Mouse (Mus musculus): Measurements from ENCODE around the gene Olfr539. TPM values are rescaled to one million over a fixed set of nuclear protein-coding genes. Genes with fewer than 3 reads are reported as not detected.
A peak's percentile ranks its signal among the peaks of the same experiment; 100 is the strongest.
"Not testable (repeated sequence)": the region's sequence is repeated elsewhere in the genome, so short reads cannot be mapped to it uniquely, and the experiment has no call there.

The Olfr539 gene
- polyA plus RNA-seq (2016; fragmentation: Nextera tagmentation; extraction: Ambion mirVana), result not detected in 2 replicates

DNA sequence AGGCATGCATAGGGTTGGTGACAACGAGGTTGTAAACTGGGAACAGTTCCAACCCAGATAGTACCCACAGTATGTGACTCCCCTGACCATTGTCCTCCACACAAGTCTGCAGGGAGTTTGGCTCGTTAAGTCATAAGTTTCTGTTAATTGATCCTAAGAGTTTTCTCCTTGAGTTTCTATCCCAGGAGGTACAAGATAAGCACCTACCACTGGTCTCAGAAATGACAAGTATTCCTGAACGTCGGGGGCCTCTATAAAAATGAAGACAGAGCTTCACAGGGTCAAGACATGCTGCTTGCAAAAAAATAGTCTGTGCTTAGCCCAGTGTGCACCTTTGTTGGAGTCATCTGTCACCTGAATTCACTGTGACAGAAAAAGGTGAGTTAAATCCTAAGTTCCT, at the start of gene Olfr539:
Gene Olfr539, plus strand, starts transcription at position 301 of the 400 bp plus-strand sequence.
- Histone ChIP-seq H3K4me2 (replicated peaks) (no peak within 1 kb of the TSS), H3K9me3 (no peaks in the 10 kb centered on the region), H3K36me3 (no peaks in the 10 kb centered on the region), H3K4me1 (no peaks in the 10 kb centered on the region), H3K9ac (replicated peaks) (no peak within 1 kb of the TSS), H3K27ac (replicated peaks) (no peak within 1 kb of the TSS), H3K27me3 (no peaks in the 10 kb centered on the region), H3K4me3 (no peak within 1 kb of the TSS)
- WGBS, result 80% methylated on average over 4 of the region's 4 CpGs
- ATAC-seq (ENCODE audit: low FRiP score, low read depth), result no peak

DNA sequence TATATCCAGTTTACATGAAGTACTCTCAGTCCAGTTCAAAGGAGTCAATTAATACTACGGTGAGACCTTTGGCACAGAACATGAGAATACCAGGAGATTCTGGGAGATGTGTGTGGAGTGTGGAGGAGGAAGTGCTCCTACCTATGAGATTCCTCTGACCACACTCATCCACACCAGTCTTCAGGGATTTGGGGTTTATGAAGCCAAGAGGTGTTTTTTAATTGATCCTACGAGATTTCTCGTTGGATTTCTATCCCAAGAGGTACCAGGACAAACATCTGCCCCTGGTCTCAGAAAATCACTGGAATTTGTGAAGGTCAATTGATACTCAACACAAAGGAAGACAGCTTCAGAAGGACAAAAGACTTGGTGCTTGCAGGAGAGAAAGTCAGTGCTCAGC, 31.1 kb upstream of the Olfr539 start, which contains the start of gene Olfr61:
Gene Olfr61, plus strand, starts transcription at position 301 of the 400 bp plus-strand sequence.
- H3K36me3 ChIP-seq; H3K27ac ChIP-seq (replicated peaks); H3K4me2 ChIP-seq (replicated peaks); H3K27me3 ChIP-seq; H3K4me1 ChIP-seq; H3K9me3 ChIP-seq; H3K4me3 ChIP-seq; H3K9ac ChIP-seq (replicated peaks); ATAC-seq (ENCODE audit: low FRiP score, low read depth): not testable (repeated sequence)
- WGBS, result 87% methylated on average over 3 of the region's 3 CpGs

DNA sequence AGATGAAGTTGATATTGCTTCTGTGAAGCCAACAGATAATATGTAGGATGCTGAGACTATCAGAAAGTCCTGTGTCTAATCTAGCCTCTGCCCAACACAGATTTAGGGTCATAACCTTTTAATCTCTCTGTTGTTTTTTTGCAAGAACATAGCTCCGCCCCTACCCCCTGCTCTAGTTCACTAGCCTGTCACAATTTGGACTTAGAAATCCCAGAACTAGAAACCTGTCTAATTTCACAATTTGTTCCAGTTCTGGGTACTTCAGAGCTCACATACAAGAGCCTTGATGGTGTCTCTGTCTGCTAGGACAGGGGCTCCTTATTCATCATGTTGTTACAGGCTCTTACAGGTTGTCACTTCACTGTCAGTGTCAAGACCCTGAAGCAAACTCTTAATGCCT, 29.2 kb upstream of the Olfr539 start:
- Histone ChIP-seq H3K27me3 (no peaks in the 10 kb centered on the region), H3K27ac (replicated peaks) (no peak overlapping the region), H3K9ac (replicated peaks) (no peak overlapping the region), H3K4me3 (no peak overlapping the region), H3K4me1 (no peaks in the 10 kb centered on the region), H3K9me3 (no peaks in the 10 kb centered on the region), H3K36me3 (no peaks in the 10 kb centered on the region), H3K4me2 (replicated peaks) (no peak overlapping the region)
- 63% methylated on average over 1 of the region's 1 CpGs for WGBS
- no peak for ATAC-seq (ENCODE audit: low FRiP score, low read depth)

DNA sequence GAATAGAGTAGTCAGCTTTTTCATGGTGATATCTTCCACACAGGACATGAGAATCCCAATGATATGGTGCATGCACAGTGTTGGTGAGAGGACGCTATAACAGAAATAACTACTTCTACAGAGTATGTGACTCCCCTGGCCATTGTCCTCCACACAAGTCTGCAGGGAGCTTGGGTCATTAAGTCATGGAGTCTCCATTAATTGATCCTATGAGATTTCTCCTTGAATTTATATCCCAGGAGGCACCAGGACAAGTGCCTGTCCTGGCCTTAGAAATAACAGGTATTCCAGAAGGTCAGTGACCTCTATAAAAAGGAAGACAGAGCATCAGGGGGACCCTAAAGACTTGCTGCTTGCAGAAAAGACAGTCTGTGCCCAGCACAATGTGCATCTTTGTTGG, 13.6 kb upstream of the Olfr539 start, which contains the start of gene Olfr53:
Gene Olfr53, plus strand, starts transcription at position 301 of the 400 bp plus-strand sequence.
- no peak within 1 kb of the TSS for H3K27ac ChIP-seq (replicated peaks)
- WGBS, result 97% methylated on average over 1 of the region's 1 CpGs
- H3K9ac ChIP-seq (replicated peaks), result no peak within 1 kb of the TSS
- H3K9me3 ChIP-seq, result no peaks in the 10 kb centered on the region
- no peaks in the 10 kb centered on the region for H3K27me3 ChIP-seq
- ATAC-seq (ENCODE audit: low FRiP score, low read depth), result no peak
- H3K4me2 ChIP-seq (replicated peaks), result no peak within 1 kb of the TSS
- no peaks in the 10 kb centered on the region for H3K4me1 ChIP-seq
- no peaks in the 10 kb centered on the region for H3K36me3 ChIP-seq
- no peak within 1 kb of the TSS for H3K4me3 ChIP-seq

DNA sequence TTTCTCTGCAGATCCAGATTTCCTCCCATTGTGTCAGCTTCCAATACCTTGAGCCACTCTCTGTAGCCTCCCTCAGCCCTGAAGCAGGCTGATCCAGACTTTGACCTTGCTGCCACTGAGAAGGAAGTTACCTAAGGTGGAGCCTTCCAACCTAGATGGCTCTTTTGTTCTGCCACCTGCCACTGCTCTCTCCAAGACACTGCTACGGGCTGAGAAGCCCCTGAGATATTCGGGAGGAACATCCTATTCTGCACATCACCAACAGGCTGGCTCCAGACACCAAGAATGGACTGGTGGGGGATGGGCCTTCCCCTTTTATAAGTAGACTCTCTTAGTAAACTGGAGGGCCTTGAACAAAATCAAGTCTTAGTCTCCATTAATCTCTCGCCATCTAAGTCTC, 11.0 kb downstream of the Olfr539 start:
- peaks cover 10% of the 10 kb centered on the region; the same call in 1 of the 2 replicates for H3K9me3 ChIP-seq
- not testable (repeated sequence) for ATAC-seq (ENCODE audit: low FRiP score, low read depth); H3K36me3 ChIP-seq; H3K4me2 ChIP-seq (replicated peaks); H3K4me1 ChIP-seq; H3K4me3 ChIP-seq; H3K27me3 ChIP-seq; H3K9ac ChIP-seq (replicated peaks); H3K27ac ChIP-seq (replicated peaks)
- 89% methylated on average over 3 of the region's 3 CpGs for WGBS

DNA sequence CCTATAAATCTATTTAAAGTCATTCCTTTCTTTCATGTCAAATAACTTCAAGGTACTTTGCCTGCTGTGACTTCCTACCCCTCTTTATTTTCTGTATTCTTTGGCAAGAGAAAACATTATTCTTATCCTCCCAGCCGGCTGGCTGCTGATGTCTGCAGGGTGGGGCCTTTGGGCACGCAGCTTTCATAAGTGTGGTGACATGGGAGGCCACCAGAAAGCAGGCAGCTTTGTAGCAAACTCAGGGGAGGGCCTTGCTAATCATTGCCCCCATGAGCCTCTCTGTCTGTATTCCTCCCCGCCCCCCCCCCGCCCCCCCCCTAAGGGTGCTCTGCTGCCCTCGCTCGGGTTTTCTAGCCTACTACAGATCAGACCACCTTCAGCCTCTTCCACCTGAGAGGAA, 16.1 kb downstream of the Olfr539 start:
- peak overlapping the region; percentile 38 for H3K4me2 ChIP-seq (replicated peaks)
- H3K9me3 ChIP-seq, result peaks cover 15% of the 10 kb centered on the region; the same call in 1 of the 2 replicates
- no peaks in the 10 kb centered on the region for H3K36me3 ChIP-seq
- H3K9ac ChIP-seq (replicated peaks), result no peak overlapping the region
- 5% methylated on average over 4 of the region's 6 CpGs for WGBS
- H3K27me3 ChIP-seq, result no peaks in the 10 kb centered on the region
- 0 out of 2 replicates have a peak, but pooled peaks cover 5% of the 10 kb centered on the region for H3K4me1 ChIP-seq
- peak; percentile 52; the same call in 1 of the 2 replicates for ATAC-seq (ENCODE audit: low FRiP score, low read depth)
- no peak overlapping the region for H3K4me3 ChIP-seq
- H3K27ac ChIP-seq (replicated peaks), result no peak overlapping the region

DNA sequence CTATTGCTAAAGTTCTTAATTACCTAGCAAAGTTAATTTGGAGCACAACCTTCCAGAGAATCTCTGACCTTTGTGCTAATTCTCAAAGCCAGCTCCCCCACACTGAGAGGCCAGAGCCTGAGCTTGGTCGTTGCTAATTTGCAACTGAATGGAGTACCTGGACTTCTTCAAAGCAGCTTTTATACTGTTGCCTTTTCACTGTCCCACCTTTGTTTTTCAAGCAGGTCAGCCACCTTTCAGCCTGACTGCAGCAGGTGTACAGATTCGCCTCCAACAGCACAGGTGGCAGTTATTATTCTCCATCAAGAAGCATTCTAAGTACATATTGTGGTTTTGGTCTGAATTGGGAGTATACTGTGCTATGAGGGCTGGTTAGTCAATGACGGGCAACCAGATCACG, 19.9 kb downstream of the Olfr539 start:
- H3K4me2 ChIP-seq (replicated peaks); H3K36me3 ChIP-seq; ATAC-seq (ENCODE audit: low FRiP score, low read depth); H3K4me3 ChIP-seq; H3K4me1 ChIP-seq; H3K27ac ChIP-seq (replicated peaks); H3K9ac ChIP-seq (replicated peaks); H3K9me3 ChIP-seq; H3K27me3 ChIP-seq: not testable (repeated sequence)
- WGBS, result 73% methylated on average over 4 of the region's 4 CpGs

DNA sequence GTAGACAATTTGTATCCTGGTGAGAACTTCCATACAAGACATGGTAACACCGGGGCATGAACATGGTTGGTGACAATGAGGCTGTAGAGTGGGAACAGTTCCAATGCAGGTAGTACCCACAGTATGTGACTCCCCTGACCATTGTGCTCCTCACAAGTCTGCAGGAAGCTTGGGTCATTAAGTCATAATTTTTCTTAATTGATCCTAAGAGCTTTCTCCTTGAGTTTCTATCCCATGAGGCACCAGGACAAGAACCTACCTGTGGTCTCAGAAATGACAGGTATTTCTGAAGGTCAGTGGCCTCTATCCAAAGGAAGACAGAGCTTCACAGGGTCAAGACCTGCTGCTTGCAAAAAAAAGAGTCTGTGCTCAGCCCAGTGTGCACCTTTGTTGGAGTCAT, 21.9 kb downstream of the Olfr539 start, which contains the start of gene Olfr45:
Gene Olfr45, plus strand, starts transcription at position 301 of the 400 bp plus-strand sequence.
- no peak for ATAC-seq (ENCODE audit: low FRiP score, low read depth)
- H3K9me3 ChIP-seq, result 0 out of 2 replicates have a peak, but pooled peaks cover 4% of the 10 kb centered on the region
- H3K4me1 ChIP-seq, result no peaks in the 10 kb centered on the region
- WGBS, result 93% methylated on average over 1 of the region's 1 CpGs
- no peaks in the 10 kb centered on the region for H3K27me3 ChIP-seq
- H3K4me2 ChIP-seq (replicated peaks), result no peak within 1 kb of the TSS
- H3K4me3 ChIP-seq, result no peak within 1 kb of the TSS
- H3K36me3 ChIP-seq, result no peaks in the 10 kb centered on the region
- H3K9ac ChIP-seq (replicated peaks), result no peak within 1 kb of the TSS
- no peak within 1 kb of the TSS for H3K27ac ChIP-seq (replicated peaks)

DNA sequence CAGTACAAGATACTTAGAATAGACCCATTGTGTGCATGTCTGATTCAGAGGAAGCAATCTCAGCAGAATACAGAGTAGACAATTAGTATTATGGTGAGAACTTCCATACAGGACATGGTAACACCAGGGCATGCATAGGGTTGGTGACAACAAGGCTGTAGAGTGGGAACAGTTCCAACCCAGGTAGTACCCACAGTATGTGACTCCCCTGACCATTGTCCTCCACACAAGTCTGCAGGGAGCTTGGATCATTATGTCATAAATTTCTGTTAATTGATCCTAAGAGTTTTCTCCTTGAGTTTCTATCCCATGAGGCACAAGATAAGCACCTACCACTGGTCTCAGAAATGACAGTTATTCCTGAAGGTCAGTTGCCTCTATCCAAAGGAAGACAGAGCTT, 37.2 kb downstream of the Olfr539 start, which contains the start of gene Olfr541:
Gene Olfr541, plus strand, starts transcription at position 301 of the 400 bp plus-strand sequence.
- Histone ChIP-seq H3K4me3 (no peak within 1 kb of the TSS), H3K4me2 (replicated peaks) (no peak within 1 kb of the TSS), H3K9ac (replicated peaks) (no peak within 1 kb of the TSS), H3K36me3 (no peaks in the 10 kb centered on the region), H3K4me1 (no peaks in the 10 kb centered on the region), H3K27me3 (no peaks in the 10 kb centered on the region), H3K27ac (replicated peaks) (no peak within 1 kb of the TSS), H3K9me3 (no peaks in the 10 kb centered on the region)
- no peak for ATAC-seq (ENCODE audit: low FRiP score, low read depth)

DNA sequence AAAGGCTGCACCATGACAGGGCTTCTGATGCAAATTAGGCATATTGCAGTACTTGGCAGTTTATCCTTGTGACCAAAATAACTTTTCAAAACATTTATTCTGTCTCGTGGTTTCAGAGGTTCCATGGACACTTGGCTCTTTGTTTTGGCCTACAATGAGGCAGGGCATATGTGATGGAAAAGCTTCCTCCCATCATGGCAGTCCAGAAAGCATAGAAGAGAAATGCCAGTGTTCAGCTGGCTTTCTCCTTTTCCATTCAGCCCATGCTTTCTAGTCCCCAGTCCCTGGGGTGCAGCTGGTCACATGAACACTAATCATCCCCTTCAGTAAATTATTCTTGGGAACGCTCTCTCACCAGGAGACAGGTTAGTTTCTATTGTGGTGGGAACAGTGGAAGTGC, 46.6 kb downstream of the Olfr539 start:
- Histone ChIP-seq H3K36me3 (no peaks in the 10 kb centered on the region), H3K4me3 (no peak overlapping the region), H3K9me3 (no peaks in the 10 kb centered on the region), H3K4me1 (no peaks in the 10 kb centered on the region), H3K27ac (replicated peaks) (no peak overlapping the region), H3K4me2 (replicated peaks) (no peak overlapping the region), H3K9ac (replicated peaks) (no peak overlapping the region), H3K27me3 (no peaks in the 10 kb centered on the region)
- ATAC-seq (ENCODE audit: low FRiP score, low read depth), result 0 out of 2 replicates have a peak, but pooled peaks have one; percentile 12
- WGBS, result 36% methylated on average over 2 of the region's 2 CpGs

DNA sequence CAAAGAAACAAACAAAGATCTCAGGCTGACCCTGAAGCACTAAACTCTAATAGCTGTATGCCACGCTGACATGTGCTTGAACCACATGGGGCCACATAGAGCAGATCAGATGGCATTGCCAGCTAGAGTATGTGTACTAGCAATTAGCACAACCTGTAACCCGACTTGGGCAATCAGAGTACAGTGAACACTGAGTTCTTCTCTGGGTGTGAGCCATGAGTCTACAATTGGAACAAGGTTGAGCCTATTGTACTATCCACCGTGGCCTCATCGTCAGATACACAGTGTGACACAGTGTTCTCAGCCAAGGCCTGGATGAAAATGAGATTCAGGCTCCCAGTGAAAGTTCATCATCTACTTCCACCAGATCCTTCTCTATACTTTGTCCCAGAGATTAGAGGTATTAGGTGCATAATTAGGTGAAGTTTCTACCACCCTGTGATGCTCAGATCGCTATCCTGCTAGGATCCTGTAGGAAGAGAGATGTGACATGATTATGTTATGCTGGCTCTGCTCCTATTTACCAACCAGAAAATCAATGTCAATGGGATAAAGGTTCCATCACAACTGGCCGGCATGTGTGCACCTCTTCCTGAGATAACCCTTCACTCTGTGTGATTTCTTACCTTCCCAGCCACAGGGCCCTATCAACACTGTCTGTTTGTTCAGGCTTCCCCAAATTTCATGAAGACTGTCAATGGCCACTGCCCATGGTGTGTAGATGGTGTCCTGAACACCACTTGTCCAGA, 48.0 kb downstream of the Olfr539 start:
- Histone ChIP-seq H3K4me3 (no peak overlapping the region), H3K4me1 (no peaks in the 10 kb centered on the region), H3K36me3 (no peaks in the 10 kb centered on the region), H3K9ac (replicated peaks) (no peak overlapping the region), H3K27ac (replicated peaks) (no peak overlapping the region), H3K4me2 (replicated peaks) (no peak overlapping the region), H3K9me3 (no peaks in the 10 kb centered on the region), H3K27me3 (no peaks in the 10 kb centered on the region)
- ATAC-seq (ENCODE audit: low FRiP score, low read depth), result no peak
- 86% methylated on average over 6 of the region's 6 CpGs for WGBS

DNA sequence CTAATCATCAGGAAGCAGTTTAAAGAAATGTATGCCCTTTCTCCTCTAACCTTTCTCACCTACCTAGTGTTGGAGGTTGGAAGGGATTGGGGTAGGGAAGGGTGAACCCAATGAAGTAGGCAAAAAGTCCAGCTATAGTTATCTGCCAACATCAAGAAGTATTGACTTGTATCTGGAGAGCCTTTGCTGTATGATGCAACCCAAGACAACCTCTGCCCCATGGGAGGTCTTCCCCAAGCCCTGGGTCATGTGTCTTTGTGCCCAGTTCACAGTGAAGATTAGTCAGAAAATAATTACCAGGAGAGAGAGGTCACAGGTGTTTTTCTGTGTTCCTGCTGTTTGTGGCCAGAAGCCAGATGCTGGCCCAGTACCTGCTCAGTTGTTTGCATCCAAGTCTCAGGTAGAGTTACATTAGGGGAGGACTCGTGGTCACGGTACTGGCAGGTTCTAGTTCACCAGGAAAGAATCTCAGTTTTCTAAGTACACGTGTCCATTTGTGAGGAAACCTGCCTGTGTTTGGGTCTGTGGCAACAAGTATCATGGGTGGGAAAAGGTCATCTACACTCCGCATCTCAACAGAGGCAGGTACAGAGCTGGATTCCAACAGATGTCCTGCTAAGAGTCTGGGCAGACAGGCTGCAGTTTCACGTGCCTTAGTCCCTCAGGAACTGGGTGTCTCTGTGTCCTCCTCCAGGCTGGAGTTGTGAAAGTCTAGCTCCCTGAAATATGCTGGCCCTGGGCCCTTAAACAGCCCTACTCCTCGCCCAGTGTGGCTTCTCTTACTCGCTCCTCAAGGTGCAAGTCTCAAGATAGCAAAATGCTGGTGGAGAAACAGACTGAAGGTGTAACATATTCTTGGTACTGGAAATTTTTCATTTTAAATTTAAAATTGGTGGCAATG, 57.7 kb downstream of the Olfr539 start:
- 85% methylated on average over 7 of the region's 7 CpGs for WGBS

More for the DNA sequence above, 57.7 kb downstream of the Olfr539 start:
- Histone ChIP-seq H3K4me1 (no peaks in the 10 kb centered on the region), H3K27me3 (no peaks in the 10 kb centered on the region), H3K4me2 (replicated peaks) (no peak overlapping the region), H3K27ac (replicated peaks) (no peak overlapping the region), H3K4me3 (no peak overlapping the region), H3K36me3 (no peaks in the 10 kb centered on the region), H3K9me3 (no peaks in the 10 kb centered on the region), H3K9ac (replicated peaks) (no peak overlapping the region)
- ATAC-seq (ENCODE audit: low FRiP score, low read depth), result no peak

Measured in midbrain, embryonic 12.5 days (tissue).